Mouse (Mus musculus) liver, adult 2 months (tissue): ENCODE measurements at regions not wholly inside any gene's neighbourhood (a gene's known extent, or its start where the extent isn't known, plus 50 kb on each side); places are given as distances from the start of the nearest gene placed in this dataset.

Source experiments
- DNase-seq: peaks from one replicate; pipeline ENCODE4 v3.0.0-alpha.2; 2011; ENCODE audit warnings: low read depth, low spot score; ENCODE audit errors: extremely low read depth
- H3K27ac ChIP-seq: fragments of 200-500 bp; replicated peaks from 2 replicates; pipeline ENCODE4 v1.5.1; 2012; ENCODE audit warnings: low read depth, mild to moderate bottlenecking, control low read depth, inconsistent platforms, low read length; ENCODE audit not compliant: insufficient read depth
- H3K27me3 ChIP-seq: fragments of 200-500 bp; 2 replicates; pipeline ENCODE4 v1.6.1; 2012; ENCODE audit warnings: mild to moderate bottlenecking, moderate library complexity, low read length, inconsistent platforms; ENCODE audit not compliant: control insufficient read depth, insufficient read depth
- H3K36me3 ChIP-seq: fragments of 200-500 bp; 2 replicates; pipeline ENCODE4 v1.6.1; 2012; ENCODE audit warnings: low read length, inconsistent platforms; ENCODE audit not compliant: control insufficient read depth, insufficient read depth
- H3K4me1 ChIP-seq: fragments of 200-500 bp; 2 replicates; pipeline ENCODE4 v1.6.1; 2011; ENCODE audit warnings: low read length; ENCODE audit not compliant: control insufficient read depth, insufficient read depth
- H3K4me3 ChIP-seq: fragments of 200-500 bp; 2 replicates; pipeline ENCODE4 v1.5.1; 2011; ENCODE audit warnings: low read depth, mild to moderate bottlenecking, control low read depth, low read length, moderate library complexity; ENCODE audit not compliant: insufficient read depth
- H3K79me2 ChIP-seq: fragments of 200-500 bp; 2 replicates; pipeline ENCODE4 v1.6.1; 2012; ENCODE audit warnings: inconsistent platforms, mild to moderate bottlenecking, low read length, moderate library complexity; ENCODE audit not compliant: control insufficient read depth, insufficient read depth
- H3K9ac ChIP-seq: fragments of 200-500 bp; 2 replicates; pipeline ENCODE4 v1.6.1; 2012; ENCODE audit warnings: low read depth, mild to moderate bottlenecking, control low read depth, inconsistent platforms, low read length
- CTCF ChIP-seq: fragments of 200-500 bp; IDR thresholded peaks from 2 replicates; pipeline ENCODE4 v1.5.1; 2011; ENCODE audit warnings: low read depth, low read length, control low read depth
- POLR2A ChIP-seq: fragments of 200-500 bp; IDR thresholded peaks from 2 replicates; pipeline ENCODE4 v1.6.1; 2011; ENCODE audit warnings: low read length, control low read depth; ENCODE audit not compliant: insufficient read depth; ENCODE audit errors: extremely low read depth
- WGBS: fragments of 180-500 bp; shearing (Covaris S2); methylation state at CpG from one replicate; pipeline ENCODE4 v1.1.7; 2018; 5-methylcytosine and 5-hydroxymethylcytosine counted together

DNA sequence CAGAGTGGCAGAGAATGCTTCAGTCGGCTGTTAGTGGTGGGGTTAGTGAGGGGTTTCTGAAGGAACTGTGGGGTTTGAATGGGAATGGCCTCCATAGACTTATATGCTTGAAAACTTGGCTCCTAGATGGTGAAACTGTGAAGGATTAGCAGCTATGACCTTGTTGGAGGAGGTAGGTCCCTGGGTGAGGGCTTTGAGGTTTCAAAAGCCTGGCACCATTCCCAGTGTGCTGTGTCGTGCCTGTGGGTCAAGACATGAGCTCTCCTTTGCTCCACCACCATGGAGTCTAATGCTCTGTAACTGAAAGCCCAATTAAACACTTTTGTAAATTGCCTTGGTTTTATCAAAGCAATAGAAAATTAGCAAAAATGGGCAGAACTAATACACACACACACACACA, 98.1 kb upstream of the Eef2kmt start:
- no peak overlapping the region for H3K27ac ChIP-seq
- H3K9ac ChIP-seq, result no peak overlapping the region
- H3K4me3 ChIP-seq, result no peak overlapping the region
- no peaks in the 10 kb centered on the region for H3K36me3 ChIP-seq
- no peaks in the 10 kb centered on the region for H3K4me1 ChIP-seq
- no peaks in the 10 kb centered on the region for H3K79me2 ChIP-seq
- H3K27me3 ChIP-seq, result no peaks in the 10 kb centered on the region; the same call in 1 of the 2 replicates
- whole genome bisulfite sequencing, result 58% methylated on average over 2 of the region's 2 CpGs
- no peak for DNase-seq
- TF ChIP-seq CTCF (no peak), POLR2A (no peak)

DNA sequence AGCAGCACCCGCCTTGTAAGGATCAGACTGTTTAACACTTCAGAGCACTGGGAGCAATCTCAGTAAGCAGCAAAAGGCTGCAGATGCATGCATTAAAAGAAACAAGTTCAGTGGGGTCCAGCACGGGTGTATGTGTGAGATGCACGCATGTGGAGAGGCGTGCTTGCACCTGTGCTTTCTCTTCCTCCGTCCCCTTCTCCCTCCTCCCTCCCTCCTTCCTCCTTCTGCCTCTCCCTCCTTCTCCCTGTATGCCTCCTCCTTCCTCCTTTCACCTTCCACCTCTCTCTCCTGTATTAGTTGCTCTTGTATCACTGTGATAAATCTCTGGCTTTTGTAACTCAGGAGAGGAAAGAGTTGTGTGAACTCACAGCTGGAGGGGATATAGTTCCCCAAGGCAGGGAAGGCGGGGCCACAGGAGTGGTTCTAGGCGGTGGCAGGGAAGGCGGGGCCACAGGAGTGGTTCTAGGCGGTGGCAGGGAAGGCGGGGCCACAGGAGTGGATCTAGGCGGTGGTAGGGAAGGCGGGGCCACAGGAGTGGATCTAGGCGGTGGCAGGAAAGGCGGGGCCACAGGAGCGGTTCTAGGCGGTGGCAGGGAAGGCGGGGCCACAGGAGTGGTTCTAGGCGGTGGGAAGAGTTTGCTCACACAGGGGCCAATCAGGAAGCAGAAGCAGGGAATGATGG, 96.2 kb upstream of the Eef2kmt start:
- Histone ChIP-seq H3K36me3 (no peaks in the 10 kb centered on the region), H3K27me3 (no peaks in the 10 kb centered on the region; the same call in 1 of the 2 replicates), H3K4me3 (no peak overlapping the region), H3K79me2 (no peaks in the 10 kb centered on the region), H3K4me1 (no peaks in the 10 kb centered on the region), H3K27ac (no peak overlapping the region), H3K9ac (no peak overlapping the region)
- TF ChIP-seq POLR2A (no peak), CTCF (no peak)
- DNase-seq, result no peak
- WGBS, result 4% methylated on average over 18 of the region's 18 CpGs

DNA sequence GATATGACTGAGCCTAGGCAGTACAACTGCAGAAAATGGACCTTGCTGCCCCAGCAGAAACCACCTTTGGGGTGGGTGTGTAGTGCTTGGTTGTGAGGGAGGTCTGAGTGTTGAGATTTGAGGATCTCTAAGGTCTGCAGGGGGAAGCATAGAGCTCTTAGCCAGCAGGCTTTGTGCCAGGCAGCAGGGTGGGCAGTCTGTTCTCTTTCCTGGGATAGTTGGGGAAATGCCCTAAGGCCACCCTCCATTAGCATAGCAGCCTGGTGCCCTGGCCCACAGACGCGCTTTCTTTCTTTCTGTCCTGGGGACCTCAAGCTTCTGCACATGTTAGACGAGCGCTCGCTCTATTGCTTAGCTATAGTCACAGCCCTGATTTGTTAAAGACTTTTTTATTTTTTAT, 91.4 kb upstream of the Eef2kmt start:
- H3K27ac ChIP-seq, result no peak overlapping the region
- H3K79me2 ChIP-seq, result no peaks in the 10 kb centered on the region
- no peaks in the 10 kb centered on the region; the same call in 1 of the 2 replicates for H3K27me3 ChIP-seq
- no peak for DNase-seq
- no peak overlapping the region for H3K4me3 ChIP-seq
- 86% methylated on average over 5 of the region's 5 CpGs for WGBS
- no peaks in the 10 kb centered on the region for H3K36me3 ChIP-seq
- no peak overlapping the region for H3K9ac ChIP-seq
- no peaks in the 10 kb centered on the region for H3K4me1 ChIP-seq
- no peak for TF ChIP-seq POLR2A
- no peak for TF ChIP-seq CTCF

DNA sequence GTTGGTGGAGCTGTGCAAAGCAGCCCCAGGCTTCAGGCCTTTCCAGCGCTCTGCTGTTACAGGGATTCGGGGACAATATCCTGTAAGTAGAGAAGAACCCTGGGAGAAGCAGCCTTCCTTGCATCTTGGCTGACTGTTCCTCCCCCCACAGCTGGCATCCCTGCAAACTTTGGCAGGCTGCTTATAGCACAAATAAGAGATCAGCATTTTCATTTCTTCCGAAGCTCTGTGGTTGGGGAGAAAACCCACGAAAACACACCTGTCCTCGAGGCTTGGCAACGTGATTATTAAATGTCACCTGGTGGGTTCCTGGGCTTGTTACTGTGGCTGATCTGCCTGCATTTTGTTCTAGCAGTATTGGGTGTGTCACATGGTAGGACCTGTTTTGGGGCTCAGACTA, 86.5 kb upstream of the Eef2kmt start:
- no peak for DNase-seq
- TF ChIP-seq POLR2A, result no peak
- no peak for TF ChIP-seq CTCF
- H3K4me3 ChIP-seq, result no peak overlapping the region

DNA sequence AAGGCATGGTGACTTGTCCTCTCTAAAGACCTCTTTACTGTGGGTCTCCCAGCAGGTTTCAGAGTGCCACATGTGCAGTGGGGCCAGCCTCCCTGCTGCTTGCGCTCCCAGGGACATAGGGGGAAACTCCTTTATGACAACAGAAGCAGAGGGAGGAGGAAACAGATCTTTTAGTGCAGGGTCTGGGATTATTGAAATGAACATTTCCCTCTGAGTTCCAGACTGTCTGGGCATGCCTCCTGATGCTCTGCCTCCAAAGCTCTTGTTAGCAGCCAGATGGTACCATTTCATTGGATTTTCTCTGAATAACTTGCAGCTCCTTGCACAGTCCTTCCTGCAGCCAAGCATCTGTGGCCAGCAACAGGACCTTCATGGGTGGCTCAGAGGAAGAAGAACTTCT, 60.5 kb upstream of the Eef2kmt start:
- Histone ChIP-seq H3K4me1 (no peaks in the 10 kb centered on the region), H3K27ac (no peak overlapping the region), H3K4me3 (no peak overlapping the region), H3K79me2 (no peaks in the 10 kb centered on the region), H3K36me3 (no peaks in the 10 kb centered on the region), H3K9ac (no peak overlapping the region), H3K27me3 (no peaks in the 10 kb centered on the region)
- 74% methylated on average over 1 of the region's 1 CpGs for WGBS
- no peak for DNase-seq
- TF ChIP-seq CTCF (no peak), POLR2A (no peak)

More for the DNA sequence above, 86.5 kb upstream of the Eef2kmt start:
- Histone ChIP-seq H3K79me2 (no peaks in the 10 kb centered on the region), H3K36me3 (no peaks in the 10 kb centered on the region), H3K4me1 (no peaks in the 10 kb centered on the region), H3K27me3 (no peaks in the 10 kb centered on the region), H3K9ac (no peak overlapping the region), H3K27ac (no peak overlapping the region)
- WGBS, result 78% methylated on average over 6 of the region's 6 CpGs

DNA sequence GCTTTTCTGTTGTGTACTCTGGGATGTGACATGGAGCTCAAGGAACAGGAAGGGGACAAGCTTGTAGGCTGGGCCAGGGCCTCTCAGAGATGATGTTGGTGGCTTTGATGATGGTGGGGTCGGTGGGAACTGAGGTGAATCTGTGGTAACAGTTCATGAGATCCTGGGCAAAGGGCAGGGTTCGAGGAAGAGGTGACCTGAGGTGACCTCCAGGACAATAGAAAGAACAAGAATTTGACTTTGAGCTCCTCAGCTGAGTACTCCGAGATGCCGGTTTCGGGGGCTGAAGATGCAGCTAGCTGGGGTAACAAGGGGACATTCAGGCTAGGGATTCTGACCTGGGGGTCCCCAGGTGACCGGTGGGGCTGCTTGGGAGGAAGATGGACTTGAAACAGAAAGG, 57.5 kb upstream of the Eef2kmt start:
- Histone ChIP-seq H3K9ac (no peak overlapping the region), H3K36me3 (no peaks in the 10 kb centered on the region), H3K79me2 (no peaks in the 10 kb centered on the region), H3K27me3 (no peaks in the 10 kb centered on the region), H3K4me3 (no peak overlapping the region), H3K27ac (no peak overlapping the region), H3K4me1 (no peaks in the 10 kb centered on the region)
- DNase-seq, result no peak
- no peak for TF ChIP-seq CTCF
- no peak for TF ChIP-seq POLR2A
- 80% methylated on average over 6 of the region's 6 CpGs for WGBS
